Mouse (Mus musculus) CH12.LX (cell line): Measurements from ENCODE around the gene Sacm1l. TPM values are rescaled to one million over a fixed set of nuclear protein-coding genes. Genes with fewer than 3 reads are reported as not detected.

Experiments used
- DNase-seq: peaks from one replicate; pipeline ENCODE4 v3.0.0-alpha.2; 2013; ENCODE audit errors: extremely low read depth
- H3K27ac ChIP-seq: 2 replicates; pipeline ENCODE4 v1.5.1; 2012; ENCODE audit warnings: low read depth, mild to moderate bottlenecking, control low read depth, moderate library complexity; ENCODE audit not compliant: insufficient read depth
- H3K27me3 ChIP-seq: replicated peaks from 2 replicates; pipeline ENCODE3; 2012; ENCODE audit warnings: inconsistent platforms
- H3K36me3 ChIP-seq, 2 experiments: replicated peaks in 1 of 2; 2 replicates each; pipeline versions ENCODE3 to v1.6.1; 2012; ENCODE audit warnings: inconsistent platforms in 1 of 2, low read length in 1 of 2, mild to moderate bottlenecking in 1 of 2, mixed read lengths in 1 of 2, moderate library complexity in 1 of 2; ENCODE audit not compliant: control insufficient read depth in 1 of 2, insufficient read depth in 1 of 2
- H3K4me1 ChIP-seq, 2 experiments: 2 replicates each; pipeline ENCODE4 v1.6.1; 2012; ENCODE audit warnings: inconsistent platforms in 1 of 2, moderate library complexity in 1 of 2; ENCODE audit not compliant: insufficient read depth in 2 of 2, control insufficient read depth in 1 of 2
- H3K4me2 ChIP-seq: 2 replicates; pipeline ENCODE4 v1.6.1; 2012; ENCODE audit warnings: low read depth, mild to moderate bottlenecking, control low read depth; ENCODE audit not compliant: poor library complexity, insufficient read depth, severe bottlenecking
- H3K4me3 ChIP-seq, 3 experiments: fragments of 150-350 bp in 1 of 3; sonication (generic) in 1 of 3; replicated peaks in 1 of 3; 2 replicates each; pipeline versions ENCODE3 to v1.5.1; 2011 to 2012; ENCODE audit warnings: low read depth in 2 of 3, low read length in 2 of 3, mild to moderate bottlenecking in 2 of 3, moderate library complexity in 2 of 3, control low read depth in 1 of 3, improper control_type of control experiment in 1 of 3, inconsistent platforms in 1 of 3, mixed read lengths in 1 of 3; ENCODE audit not compliant: poor library complexity in 1 of 3
- H3K79me2 ChIP-seq: replicated peaks from 2 replicates; pipeline ENCODE4 v1.6.1; 2012; ENCODE audit warnings: mild to moderate bottlenecking, moderate library complexity; ENCODE audit not compliant: control insufficient read depth, poor library complexity, insufficient read depth, severe bottlenecking; ENCODE audit errors: extremely low read depth
- H3K9ac ChIP-seq: 2 replicates; pipeline ENCODE4 v1.6.1; 2012; ENCODE audit warnings: low read depth, mild to moderate bottlenecking, control low read depth, moderate library complexity; ENCODE audit not compliant: insufficient read depth
- H3K9me3 ChIP-seq: replicated peaks from 2 replicates; pipeline ENCODE3; 2012; ENCODE audit warnings: low read length, inconsistent platforms, mixed read lengths
- CHD1 ChIP-seq: IDR thresholded peaks from 2 replicates; pipeline ENCODE4 v1.6.1; 2012; ENCODE audit warnings: low read depth, low read length, improper control_type of control experiment, inconsistent platforms
- CHD2 ChIP-seq: IDR thresholded peaks from 2 replicates; pipeline ENCODE4 v1.6.1; 2011; ENCODE audit warnings: low read length, improper control_type of control experiment
- CTCF ChIP-seq, 2 experiments: IDR thresholded peaks in 1 of 2; conservative IDR thresholded peaks in 1 of 2; 2 replicates each; pipeline ENCODE4 v1.5.1; 2011 to 2012; ENCODE audit warnings: low read depth in 2 of 2, low read length in 2 of 2, improper control_type of control experiment in 1 of 2, inconsistent platforms in 1 of 2, mild to moderate bottlenecking in 1 of 2, moderate library complexity in 1 of 2
- EP300 ChIP-seq: IDR thresholded peaks from 2 replicates; pipeline ENCODE4 v1.6.1; 2011; ENCODE audit warnings: low read length, improper control_type of control experiment
- ETS1 ChIP-seq: conservative IDR thresholded peaks from 2 replicates; pipeline ENCODE4 v1.6.1; 2012; ENCODE audit warnings: low read depth, mild to moderate bottlenecking, inconsistent platforms, low read length, improper control_type of control experiment, moderate library complexity
- GABPA ChIP-seq: IDR thresholded peaks from 2 replicates; pipeline ENCODE4 v1.6.1; 2012; ENCODE audit warnings: low read depth, low read length, improper control_type of control experiment, inconsistent platforms; ENCODE audit not compliant: insufficient replicate concordance
- IRF4 ChIP-seq: IDR thresholded peaks from 2 replicates; pipeline ENCODE4 v1.6.1; 2014; ENCODE audit warnings: low read depth, mild to moderate bottlenecking, inconsistent platforms, low read length, improper control_type of control experiment
- JUND ChIP-seq: conservative IDR thresholded peaks from 2 replicates; pipeline ENCODE4 v1.6.1; 2011; ENCODE audit warnings: low read depth, low read length, improper control_type of control experiment
- KAT2A ChIP-seq: IDR thresholded peaks from 2 replicates; pipeline ENCODE4 v1.6.1; 2012; ENCODE audit warnings: low read length, improper control_type of control experiment, inconsistent platforms; ENCODE audit not compliant: insufficient replicate concordance
- MAFK ChIP-seq: IDR thresholded peaks from 2 replicates; pipeline ENCODE4 v1.6.1; 2011; ENCODE audit warnings: low read length, improper control_type of control experiment; ENCODE audit not compliant: insufficient replicate concordance
- MAZ ChIP-seq: IDR thresholded peaks from 2 replicates; pipeline ENCODE4 v1.6.1; 2012; ENCODE audit warnings: low read depth, mild to moderate bottlenecking, inconsistent platforms, low read length, improper control_type of control experiment, moderate library complexity
- NELFE ChIP-seq: IDR thresholded peaks from 2 replicates; pipeline ENCODE4 v1.6.1; 2011; ENCODE audit warnings: low read depth, low read length, improper control_type of control experiment
- POLR2A ChIP-seq: IDR thresholded peaks from 2 replicates; pipeline ENCODE4 v1.6.1; 2011; ENCODE audit warnings: low read depth, mild to moderate bottlenecking, improper control_type of control experiment, low read length
- POLR2AphosphoS2 ChIP-seq: IDR thresholded peaks from 2 replicates; pipeline ENCODE4 v1.6.1; 2011; ENCODE audit warnings: low read depth, low read length, improper control_type of control experiment
- SMC3 ChIP-seq: IDR thresholded peaks from 2 replicates; pipeline ENCODE4 v1.6.1; 2011; ENCODE audit warnings: low read depth, low read length, improper control_type of control experiment
- TBP ChIP-seq: conservative IDR thresholded peaks from 2 replicates; pipeline ENCODE4 v1.6.1; 2011; ENCODE audit warnings: low read depth, low read length, improper control_type of control experiment
- UBTF ChIP-seq: IDR thresholded peaks from 2 replicates; pipeline ENCODE4 v1.6.1; 2012; ENCODE audit warnings: low read depth, mild to moderate bottlenecking, inconsistent platforms, low read length, improper control_type of control experiment, moderate library complexity
- USF1 ChIP-seq: IDR thresholded peaks from 2 replicates; pipeline ENCODE4 v1.6.1; 2014; ENCODE audit warnings: low read depth, mild to moderate bottlenecking, inconsistent platforms, low read length, improper control_type of control experiment
- USF2 ChIP-seq: conservative IDR thresholded peaks from 2 replicates; pipeline ENCODE4 v1.6.1; 2011; ENCODE audit warnings: low read depth, low read length, improper control_type of control experiment
- ZKSCAN1 ChIP-seq: IDR thresholded peaks from 2 replicates; pipeline ENCODE4 v1.6.1; 2012; ENCODE audit warnings: low read depth, inconsistent platforms, low read length, improper control_type of control experiment, borderline replicate concordance
- ZNF384 ChIP-seq: IDR thresholded peaks from 2 replicates; pipeline ENCODE4 v1.6.1; 2012; ENCODE audit warnings: low read depth, low read length, improper control_type of control experiment, inconsistent platforms
- dilution Hi-C: fragments of 300-500 bp; cut with MboI; formaldehyde crosslinking; loops from 2 replicates; pipeline ENCODE4 v1.14.3; 2020; ENCODE audit warnings: low sequenced_read_pairs; ENCODE audit not compliant: extremely low pct_unique_long_range_greater_than_20kb, extremely low pct_ligation_motif_present
- in situ Hi-C: fragments of 300-500 bp; cut with MboI; formaldehyde crosslinking; loops from 3 replicates; pipeline ENCODE4 v1.14.3; 2019; ENCODE audit warnings: low sequenced_read_pairs, low pct_ligation_motif_present, low pct_unique_long_range_greater_than_20kb, mixed read lengths
- polyA plus RNA-seq: library from polyadenylated mRNA; unstranded; fragments of >175 nt; gene quantifications from 2 replicates; pipeline ENCODE4 v1.2.1, GENCODE M21; 2012; ENCODE audit warnings: low read depth; ENCODE audit not compliant: insufficient read length
- total RNA-seq, 2 experiments: library from RNA; depleted of rRNA; stranded (reverse); fragments of 300-350 nt in 1 of 2; fragments of >200 nt in 1 of 2; gene quantifications; 2 replicates each; pipeline ENCODE4 v1.2.3; 2012 to 2014

The Sacm1l gene
- total and polyA plus RNA-seq, 3 experiments = 31.1 to 67.6 (median 37.4) TPM

- in situ Hi-C loops = no loop called here
- Histone ChIP-seq H3K27ac (no peak overlapping the region), H3K4me2 (no peak overlapping the region), H3K4me1 (no peaks in the 10 kb centered on the region), H3K4me3 (no peak overlapping the region), H3K79me2 (no peaks in the 10 kb centered on the region), H3K9me3 (no peaks in the 10 kb centered on the region), H3K27me3 (no peaks in the 10 kb centered on the region), H3K36me3 (peaks cover 13 to 41% of the 10 kb centered on the region in 2 experiments), H3K9ac (no peak overlapping the region)
- no peak for DNase-seq
- TF ChIP-seq CHD1 (no peak), POLR2A (no peak)
- dilution Hi-C loops = no loop called here
These were observed 67.4 kb downstream of the Sacm1l start for GRCm38 (mm10) chr9:123596910-123597309.

- Histone ChIP-seq H3K4me2 (no peak overlapping the region), H3K4me3 (no peak overlapping the region), H3K36me3 (peaks cover 13 to 40% of the 10 kb centered on the region in 2 experiments), H3K4me1 (no peaks in the 10 kb centered on the region), H3K9ac (no peak overlapping the region), H3K27me3 (no peaks in the 10 kb centered on the region), H3K79me2 (no peaks in the 10 kb centered on the region), H3K9me3 (no peaks in the 10 kb centered on the region), H3K27ac (no peak overlapping the region)
- dilution Hi-C loops (no loop called here), in situ Hi-C loops (no loop called here)
- TF ChIP-seq ZKSCAN1 (no peak), USF2 (no peak), JUND (no peak), MAFK (no peak), GABPA (no peak), MAZ (no peak), KAT2A (no peak), ZNF384 (no peak), EP300 (no peak), UBTF (no peak), CTCF (conservative IDR thresholded peaks at IDR 0.05 in 1 of 2, IDR thresholded peaks at IDR 0.05 in 1 of 2; ENCODE audit: low read depth in 2 of 2, low read length in 2 of 2) (no peak), USF1 (no peak), NELFE (no peak), POLR2AphosphoS2 (no peak), ETS1 (no peak), CHD2 (no peak), TBP (no peak), IRF4 (no peak), SMC3 (no peak)
- DNase-seq = no peak
These were observed 67.8 kb downstream of the Sacm1l start for GRCm38 (mm10) chr9:123597376-123597775.
